Mouse (Mus musculus) bone marrow, adult 2 months (tissue): ENCODE measurements at regions not wholly inside any gene's neighbourhood (a gene's known extent, or its start where the extent isn't known, plus 50 kb on each side); places are given as distances from the start of the nearest gene placed in this dataset.

Source experiments
- CTCF ChIP-seq: fragments of 200-500 bp; IDR thresholded peaks from 2 replicates; pipeline ENCODE4 v1.5.1; 2011; ENCODE audit warnings: low read length, control low read depth; ENCODE audit not compliant: control insufficient read depth, insufficient read depth
- POLR2A ChIP-seq: fragments of 200-500 bp; IDR thresholded peaks from 2 replicates; pipeline ENCODE4 v1.6.1; 2011; ENCODE audit warnings: low read depth, mild to moderate bottlenecking, control low read depth, low read length, borderline replicate concordance; ENCODE audit not compliant: control insufficient read depth

DNA sequence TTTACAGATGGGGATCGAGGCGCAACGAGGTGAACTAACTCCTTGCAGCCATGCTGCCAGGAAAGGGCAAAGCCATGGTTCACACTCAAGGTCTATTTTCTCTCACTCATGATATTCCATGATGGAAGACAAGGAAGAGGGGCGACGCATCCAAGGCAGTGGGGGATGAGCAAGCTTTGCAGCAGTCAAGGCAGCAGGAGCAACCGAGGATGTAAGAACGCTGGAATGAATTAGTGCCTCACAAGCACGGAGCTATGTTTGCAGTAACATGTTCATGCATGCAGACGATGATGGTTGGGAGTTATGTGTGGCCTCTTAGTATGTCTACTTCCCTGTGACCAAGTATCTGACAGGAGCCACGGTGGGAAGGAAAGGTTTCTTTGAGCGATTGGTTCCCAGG, 156.8 kb upstream of the Agap1 start:
- TF ChIP-seq POLR2A (no peak), CTCF (no peak)
